Mouse (Mus musculus): Measurements from ENCODE around the gene Tmem104. TPM values are rescaled to one million over a fixed set of nuclear protein-coding genes. Genes with fewer than 3 reads are reported as not detected.

The Tmem104 gene
- polyA plus RNA-seq, 1 experiment from 2014 or later, result 6.5 TPM

DNA sequence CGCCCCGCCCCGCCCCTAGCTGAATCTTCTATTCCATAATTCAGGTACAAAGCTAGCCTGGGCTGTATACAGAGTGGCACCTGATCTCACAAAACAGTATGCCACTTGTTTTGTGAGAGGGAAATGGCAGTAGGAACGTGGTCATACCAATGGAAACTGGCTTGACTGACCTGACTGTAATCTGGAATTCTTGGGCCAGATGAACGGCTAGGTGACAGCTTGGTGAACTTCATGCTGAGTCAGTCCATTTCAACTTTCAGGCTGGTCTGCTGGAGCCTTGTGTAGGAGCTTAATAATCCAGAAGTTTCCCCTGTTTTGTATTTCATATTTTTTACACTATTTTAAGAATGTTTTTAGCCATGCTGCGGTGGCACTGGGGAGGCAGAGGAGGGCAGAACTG is 90.9 kb downstream of the Tmem104 start:
- no peaks in the 10 kb centered on the region for H3K36me3 ChIP-seq (ENCODE audit: control insufficient read depth, insufficient read depth, low read length)
- no peak for ATAC-seq (ENCODE audit: insufficient number of reproducible peaks, insufficient read depth, low FRiP score, low read depth)
- H3K4me2 ChIP-seq (ENCODE audit: low read length), result peak overlapping the region; percentile 84
- H3K9ac ChIP-seq (ENCODE audit: low read length), result peak overlapping the region; percentile 79; the same call in 1 of the 2 replicates
- H3K27me3 ChIP-seq (ENCODE audit: control insufficient read depth, insufficient read depth, low read length), result no peaks in the 10 kb centered on the region
- H3K9me3 ChIP-seq (ENCODE audit: control insufficient read depth, low read length), result no peaks in the 10 kb centered on the region
- peaks cover 12 to 13% of the 10 kb centered on the region in 2 experiments for H3K4me1 ChIP-seq (ENCODE audit: control insufficient read depth in 2 of 2, insufficient read depth in 2 of 2, low read length in 2 of 2)
- H3K27ac ChIP-seq (replicated peaks in 1 of 2; ENCODE audit: control insufficient read depth in 1 of 2, insufficient read depth in 1 of 2, low read depth in 2 of 2, low read length in 2 of 2), result no peak overlapping the region
- H3K4me3 ChIP-seq (ENCODE audit: control insufficient read depth in 1 of 2, insufficient read depth in 1 of 2, low read depth in 1 of 2, low read length in 2 of 2), result no peak overlapping the region
- WGBS, result 70% methylated on average over 6 of the region's 6 CpGs

- no peak for ATAC-seq (ENCODE audit: insufficient number of reproducible peaks, insufficient read depth, low FRiP score, low read depth)
Measured at GRCm38 (mm10) chr11:115279726-115280125, 92.4 kb downstream of the Tmem104 start.

GRCm38 (mm10) chr11:115282295-115282694 is 95.0 kb downstream of the Tmem104 start:
- Histone ChIP-seq H3K36me3 (ENCODE audit: control insufficient read depth, insufficient read depth, low read length) (no peaks in the 10 kb centered on the region), H3K4me3 (ENCODE audit: control insufficient read depth in 1 of 2, insufficient read depth in 1 of 2, low read depth in 1 of 2, low read length in 2 of 2) (no peak overlapping the region), H3K4me1 (ENCODE audit: control insufficient read depth in 2 of 2, insufficient read depth in 2 of 2, low read length in 2 of 2) (peaks cover 5 to 7% of the 10 kb centered on the region in 2 experiments), H3K9me3 (ENCODE audit: control insufficient read depth, low read length) (no peaks in the 10 kb centered on the region), H3K9ac (ENCODE audit: low read length) (no peak overlapping the region), H3K27me3 (ENCODE audit: control insufficient read depth, insufficient read depth, low read length) (no peaks in the 10 kb centered on the region), H3K4me2 (ENCODE audit: low read length) (no peak overlapping the region), H3K27ac (replicated peaks in 1 of 2; ENCODE audit: control insufficient read depth in 1 of 2, insufficient read depth in 1 of 2, low read depth in 2 of 2, low read length in 2 of 2) (no peak overlapping the region; a peak in 1 of 4 replicates)
- WGBS, result 65% methylated on average over 8 of the region's 8 CpGs
- ATAC-seq (ENCODE audit: insufficient number of reproducible peaks, insufficient read depth, low FRiP score, low read depth), result no peak

More at GRCm38 (mm10) chr11:115279726-115280125, 92.4 kb downstream of the Tmem104 start:
- Histone ChIP-seq H3K4me3 (ENCODE audit: control insufficient read depth in 1 of 2, insufficient read depth in 1 of 2, low read depth in 1 of 2, low read length in 2 of 2) (no peak overlapping the region), H3K9ac (ENCODE audit: low read length) (no peak overlapping the region), H3K27ac (replicated peaks in 1 of 2; ENCODE audit: control insufficient read depth in 1 of 2, insufficient read depth in 1 of 2, low read depth in 2 of 2, low read length in 2 of 2) (no peak overlapping the region), H3K4me2 (ENCODE audit: low read length) (no peak overlapping the region), H3K9me3 (ENCODE audit: control insufficient read depth, low read length) (no peaks in the 10 kb centered on the region), H3K4me1 (ENCODE audit: control insufficient read depth in 2 of 2, insufficient read depth in 2 of 2, low read length in 2 of 2) (peaks cover 12 to 13% of the 10 kb centered on the region in 2 experiments), H3K36me3 (ENCODE audit: control insufficient read depth, insufficient read depth, low read length) (no peaks in the 10 kb centered on the region), H3K27me3 (ENCODE audit: control insufficient read depth, insufficient read depth, low read length) (no peaks in the 10 kb centered on the region)
- 81% methylated on average over 1 of the region's 1 CpGs for WGBS

DNA sequence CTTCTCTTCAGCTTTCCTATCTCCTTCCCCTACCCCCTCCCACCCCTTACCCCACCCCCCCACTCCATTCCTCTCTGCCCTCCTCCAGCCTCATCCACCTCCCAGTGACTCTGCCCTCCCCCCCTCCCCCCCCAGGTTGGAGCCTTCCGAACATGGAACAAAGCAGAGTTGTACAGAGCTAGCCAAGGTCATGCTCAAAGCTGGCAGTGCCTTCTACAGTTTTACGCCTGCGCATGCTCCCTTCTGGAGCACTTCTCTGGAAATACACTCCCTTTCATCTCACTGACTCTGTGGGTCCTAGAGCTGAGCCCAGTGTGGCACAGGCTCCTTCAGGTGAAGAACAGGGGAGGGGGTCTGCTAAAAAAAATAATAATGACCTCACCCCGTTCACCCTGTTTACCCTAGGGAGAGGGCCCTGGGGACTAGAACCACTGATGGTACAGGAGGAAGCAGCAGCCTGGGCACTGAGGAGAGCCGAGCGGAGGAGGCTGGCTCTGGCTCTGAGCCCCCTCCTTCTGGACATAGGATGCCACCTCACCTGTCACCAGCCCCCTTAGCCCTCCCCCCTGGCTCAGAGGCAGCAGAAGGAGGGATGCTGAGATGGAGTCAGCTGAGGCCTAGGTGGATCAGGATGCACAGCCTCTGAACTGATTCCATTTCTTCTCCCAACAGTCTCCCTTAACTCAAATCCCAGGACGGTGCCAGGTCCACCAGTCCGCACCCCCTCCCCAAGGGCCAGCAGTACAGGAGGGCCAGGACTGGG is 95.6 kb downstream of the Tmem104 start:
- H3K4me1 ChIP-seq (ENCODE audit: control insufficient read depth in 2 of 2, insufficient read depth in 2 of 2, low read length in 2 of 2), result peaks cover 4 to 5% of the 10 kb centered on the region in 2 experiments; a peak in 3 of 4 replicates
- H3K4me2 ChIP-seq (ENCODE audit: low read length), result no peak overlapping the region
- H3K27me3 ChIP-seq (ENCODE audit: control insufficient read depth, insufficient read depth, low read length), result no peaks in the 10 kb centered on the region
- ATAC-seq (ENCODE audit: insufficient number of reproducible peaks, insufficient read depth, low FRiP score, low read depth), result 0 out of 2 replicates have a peak, but pooled peaks have one; percentile 2
- H3K4me3 ChIP-seq (ENCODE audit: control insufficient read depth in 1 of 2, insufficient read depth in 1 of 2, low read depth in 1 of 2, low read length in 2 of 2), result no peak overlapping the region
- no peaks in the 10 kb centered on the region for H3K36me3 ChIP-seq (ENCODE audit: control insufficient read depth, insufficient read depth, low read length)
- H3K9me3 ChIP-seq (ENCODE audit: control insufficient read depth, low read length), result no peaks in the 10 kb centered on the region
- H3K9ac ChIP-seq (ENCODE audit: low read length), result no peak overlapping the region
- WGBS, result 71% methylated on average over 8 of the region's 8 CpGs
- H3K27ac ChIP-seq (replicated peaks in 1 of 2; ENCODE audit: control insufficient read depth in 1 of 2, insufficient read depth in 1 of 2, low read depth in 2 of 2, low read length in 2 of 2), result no peak overlapping the region

DNA sequence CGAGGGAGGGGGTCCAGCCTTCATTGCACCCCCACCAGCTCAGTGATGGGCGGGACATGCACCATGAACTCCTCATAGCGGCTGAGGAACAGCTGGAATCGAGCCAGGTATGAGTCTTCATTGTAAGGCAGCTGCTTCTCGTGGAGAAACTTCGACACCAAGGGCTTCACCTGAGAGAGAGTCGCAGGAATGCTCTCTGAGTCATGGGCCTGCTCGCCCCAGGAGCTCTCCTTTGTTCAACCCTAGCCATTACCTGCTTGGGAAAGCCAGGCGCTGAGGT is 96.1 kb downstream of the Tmem104 start:
- no peak for ATAC-seq (ENCODE audit: insufficient number of reproducible peaks, insufficient read depth, low FRiP score, low read depth)
- H3K27ac ChIP-seq (replicated peaks in 1 of 2; ENCODE audit: control insufficient read depth in 1 of 2, insufficient read depth in 1 of 2, low read depth in 2 of 2, low read length in 2 of 2), result no peak overlapping the region
- H3K9me3 ChIP-seq (ENCODE audit: control insufficient read depth, low read length), result no peaks in the 10 kb centered on the region
- H3K27me3 ChIP-seq (ENCODE audit: control insufficient read depth, insufficient read depth, low read length), result no peaks in the 10 kb centered on the region
- no peaks in the 10 kb centered on the region for H3K36me3 ChIP-seq (ENCODE audit: control insufficient read depth, insufficient read depth, low read length)
- peaks cover 0 to 5% of the 10 kb centered on the region in 2 experiments; a peak in 2 of 4 replicates for H3K4me1 ChIP-seq (ENCODE audit: control insufficient read depth in 2 of 2, insufficient read depth in 2 of 2, low read length in 2 of 2)
- WGBS, result 65% methylated on average over 9 of the region's 9 CpGs
- no peak overlapping the region for H3K4me3 ChIP-seq (ENCODE audit: control insufficient read depth in 1 of 2, insufficient read depth in 1 of 2, low read depth in 1 of 2, low read length in 2 of 2)
- no peak overlapping the region for H3K9ac ChIP-seq (ENCODE audit: low read length)
- H3K4me2 ChIP-seq (ENCODE audit: low read length), result no peak overlapping the region

GRCm38 (mm10) chr11:115283891-115284620 is 96.8 kb downstream of the Tmem104 start:
- 81% methylated on average over 12 of the region's 12 CpGs for WGBS
- Histone ChIP-seq H3K36me3 (ENCODE audit: control insufficient read depth, insufficient read depth, low read length) (no peaks in the 10 kb centered on the region), H3K27ac (replicated peaks in 1 of 2; ENCODE audit: control insufficient read depth in 1 of 2, insufficient read depth in 1 of 2, low read depth in 2 of 2, low read length in 2 of 2) (no peak overlapping the region), H3K27me3 (ENCODE audit: control insufficient read depth, insufficient read depth, low read length) (no peaks in the 10 kb centered on the region), H3K9me3 (ENCODE audit: control insufficient read depth, low read length) (no peaks in the 10 kb centered on the region), H3K4me2 (ENCODE audit: low read length) (no peak overlapping the region), H3K9ac (ENCODE audit: low read length) (no peak overlapping the region), H3K4me3 (ENCODE audit: control insufficient read depth in 1 of 2, insufficient read depth in 1 of 2, low read depth in 1 of 2, low read length in 2 of 2) (no peak overlapping the region), H3K4me1 (ENCODE audit: control insufficient read depth in 2 of 2, insufficient read depth in 2 of 2, low read length in 2 of 2) (peaks cover 0 to 5% of the 10 kb centered on the region in 2 experiments; a peak in 2 of 4 replicates)
- no peak for ATAC-seq (ENCODE audit: insufficient number of reproducible peaks, insufficient read depth, low FRiP score, low read depth)

GRCm38 (mm10) chr11:115285282-115285681 is 98.0 kb downstream of the Tmem104 start:
- 51% methylated on average over 4 of the region's 4 CpGs for WGBS
- no peaks in the 10 kb centered on the region for H3K9me3 ChIP-seq (ENCODE audit: control insufficient read depth, low read length)
- H3K36me3 ChIP-seq (ENCODE audit: control insufficient read depth, insufficient read depth, low read length), result no peaks in the 10 kb centered on the region
- H3K27me3 ChIP-seq (ENCODE audit: control insufficient read depth, insufficient read depth, low read length), result no peaks in the 10 kb centered on the region
- H3K27ac ChIP-seq (replicated peaks in 1 of 2; ENCODE audit: control insufficient read depth in 1 of 2, insufficient read depth in 1 of 2, low read depth in 2 of 2, low read length in 2 of 2), result no peak overlapping the region
- ATAC-seq (ENCODE audit: insufficient number of reproducible peaks, insufficient read depth, low FRiP score, low read depth), result no peak
- no peak overlapping the region for H3K4me2 ChIP-seq (ENCODE audit: low read length)
- H3K4me3 ChIP-seq (ENCODE audit: control insufficient read depth in 1 of 2, insufficient read depth in 1 of 2, low read depth in 1 of 2, low read length in 2 of 2), result no peak overlapping the region
- H3K9ac ChIP-seq (ENCODE audit: low read length), result no peak overlapping the region
- peaks cover 0 to 5% of the 10 kb centered on the region in 2 experiments; a peak in 2 of 4 replicates for H3K4me1 ChIP-seq (ENCODE audit: control insufficient read depth in 2 of 2, insufficient read depth in 2 of 2, low read length in 2 of 2)
